Mouse (Mus musculus): ENCODE data around the gene Ctse. TPM values are rescaled to one million over a fixed set of nuclear protein-coding genes. Genes with fewer than 3 reads are reported as not detected.

Ctse gene
- total and polyA plus RNA-seq, 3 experiments: 55.2 to 92.7 TPM; not detected in 1

DNA sequence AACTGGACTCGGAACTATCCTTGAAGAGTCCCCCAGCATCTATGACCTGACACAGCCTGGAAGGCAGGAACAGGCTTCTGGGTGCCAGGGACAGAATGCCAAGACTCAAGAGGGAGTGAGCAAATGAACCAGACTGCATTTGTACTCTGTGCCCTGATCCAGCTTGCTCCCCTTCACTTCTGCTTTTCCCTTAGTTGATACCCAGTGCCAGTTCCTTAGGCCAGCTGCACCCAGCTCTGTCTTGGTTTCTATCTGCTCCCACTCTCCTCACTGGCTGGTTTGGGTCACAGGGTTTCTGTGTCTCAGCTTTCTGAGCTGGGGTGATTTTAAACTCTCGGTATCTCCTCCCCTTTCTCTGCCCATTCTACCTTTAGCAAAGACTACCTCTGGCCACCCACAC lies 31.4 kb upstream of the Ctse start:
- TF ChIP-seq MXI1 (IDR thresholded peaks at IDR 0.05; ENCODE audit: low read depth, low read length) (no peak), TAL1 (IDR thresholded peaks at IDR 0.05; ENCODE audit: low read length) (no peak), GATA1 (IDR thresholded peaks at IDR 0.05; ENCODE audit: low read depth, low read length) (no peak)
- no peak for DNase-seq (ENCODE audit: low read depth, low spot score)
- no peaks in the 10 kb centered on the region for H3K9me3 ChIP-seq (replicated peaks; ENCODE audit: insufficient read depth, low read length)
- no peak overlapping the region for H3K27ac ChIP-seq (ENCODE audit: control insufficient read depth, low read depth, low read length)
- H3K27me3 ChIP-seq (ENCODE audit: control insufficient read depth in 1 of 2, insufficient read depth in 2 of 2, low read length in 2 of 2): peaks cover 0 to 8% of the 10 kb centered on the region in 2 experiments; a peak in 3 of 4 replicates
- H3K4me1 ChIP-seq (ENCODE audit: control insufficient read depth in 1 of 2, insufficient read depth in 2 of 2, low read length in 2 of 2): no peaks in the 10 kb centered on the region
- no peak overlapping the region for H3K9ac ChIP-seq (ENCODE audit: control insufficient read depth, low read depth, low read length, poor library complexity, severe bottlenecking)
- H3K36me3 ChIP-seq (ENCODE audit: control insufficient read depth in 1 of 2, insufficient read depth in 2 of 2, low read length in 2 of 2): no peaks in the 10 kb centered on the region
- H3K4me3 ChIP-seq (ENCODE audit: control insufficient read depth in 1 of 2, insufficient read depth in 1 of 2, low read depth in 2 of 2, low read length in 2 of 2): no peak overlapping the region
- no peaks in the 10 kb centered on the region for H3K79me2 ChIP-seq (ENCODE audit: control insufficient read depth, insufficient read depth, low read length, poor library complexity)

- H3K79me2 ChIP-seq (ENCODE audit: control insufficient read depth, insufficient read depth, low read length, poor library complexity): no peaks in the 10 kb centered on the region
- H3K9me3 ChIP-seq (replicated peaks; ENCODE audit: insufficient read depth, low read length): no peaks in the 10 kb centered on the region
- TF ChIP-seq BHLHE40 (IDR thresholded peaks at IDR 0.05; ENCODE audit: borderline replicate concordance, low read depth, low read length) (no peak), TAL1 (IDR thresholded peaks at IDR 0.05; ENCODE audit: low read length) (no peak), MXI1 (IDR thresholded peaks at IDR 0.05; ENCODE audit: low read depth, low read length) (0 out of 2 replicates have a peak, but pooled peaks have one; percentile 13), EP300 (IDR thresholded peaks at IDR 0.05; ENCODE audit: low read depth in 1 of 2, low read length in 2 of 2) (no peak)
- DNase-seq (ENCODE audit: low read depth, low spot score): no peak
- H3K27me3 ChIP-seq (ENCODE audit: control insufficient read depth in 1 of 2, insufficient read depth in 2 of 2, low read length in 2 of 2): peaks cover 0 to 6% of the 10 kb centered on the region in 2 experiments; a peak in 2 of 4 replicates
- H3K36me3 ChIP-seq (ENCODE audit: control insufficient read depth in 1 of 2, insufficient read depth in 2 of 2, low read length in 2 of 2): peaks cover 0 to 18% of the 10 kb centered on the region in 2 experiments; a peak in 2 of 4 replicates
- peaks cover 5 to 23% of the 10 kb centered on the region in 2 experiments for H3K4me1 ChIP-seq (ENCODE audit: control insufficient read depth in 1 of 2, insufficient read depth in 2 of 2, low read length in 2 of 2)
- H3K27ac ChIP-seq (ENCODE audit: control insufficient read depth, low read depth, low read length): no peak overlapping the region
- peak overlapping the region; percentile 12; the same call in 1 of the 2 replicates for H3K9ac ChIP-seq (ENCODE audit: control insufficient read depth, low read depth, low read length, poor library complexity, severe bottlenecking)
- peak overlapping the region; percentile 9 to 14; a peak in 3 of 4 replicates for H3K4me3 ChIP-seq (ENCODE audit: control insufficient read depth in 1 of 2, insufficient read depth in 1 of 2, low read depth in 2 of 2, low read length in 2 of 2)
Measured at GRCm38 (mm10) chr1:131612556-131613155, 25.4 kb upstream of the Ctse start.

DNA sequence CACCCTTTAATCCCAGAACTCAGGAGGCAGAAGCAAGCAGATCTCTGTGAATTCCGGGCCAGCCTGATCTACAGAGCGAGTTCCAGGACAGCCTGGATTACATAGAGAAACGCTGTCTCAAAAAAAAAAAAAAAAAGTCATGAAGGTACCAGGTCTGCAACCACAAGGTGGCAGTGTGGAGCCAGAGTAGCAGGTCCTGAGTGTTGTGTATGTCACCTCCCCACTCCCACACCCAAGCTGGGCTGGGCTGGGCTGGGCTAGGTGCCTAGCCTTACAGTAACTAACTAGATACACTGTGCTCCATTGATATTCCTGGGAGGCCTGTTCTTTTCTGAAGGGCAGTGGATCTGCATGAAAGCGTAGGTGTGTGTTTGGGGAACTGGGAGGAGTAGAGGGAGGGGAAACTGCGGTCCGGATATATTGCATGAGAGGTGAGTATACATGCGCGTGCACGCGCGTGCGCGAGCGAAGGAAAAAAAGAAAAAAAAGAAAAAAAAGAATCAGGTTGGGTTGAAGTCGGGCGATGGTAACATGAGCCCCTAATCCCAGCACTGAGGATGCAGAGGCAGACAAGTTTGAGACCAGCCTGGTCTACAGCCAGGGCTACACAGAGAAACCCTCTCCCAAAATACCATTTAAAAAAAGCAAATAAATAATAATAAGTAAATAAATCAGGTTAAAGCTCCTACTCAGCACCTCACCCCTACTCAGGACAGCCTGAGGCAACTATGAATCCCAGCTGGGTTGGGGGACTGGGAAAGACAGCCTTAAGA lies 24.6 kb upstream of the Ctse start:
- no peak overlapping the region for H3K9ac ChIP-seq (ENCODE audit: control insufficient read depth, low read depth, low read length, poor library complexity, severe bottlenecking)
- H3K4me3 ChIP-seq (ENCODE audit: control insufficient read depth in 1 of 2, insufficient read depth in 1 of 2, low read depth in 2 of 2, low read length in 2 of 2): no peak overlapping the region
- H3K27me3 ChIP-seq (ENCODE audit: control insufficient read depth in 1 of 2, insufficient read depth in 2 of 2, low read length in 2 of 2): no peaks in the 10 kb centered on the region; a peak in 1 of 4 replicates
- no peak for TF ChIP-seq JUND (IDR thresholded peaks at IDR 0.05; ENCODE audit: low read depth, low read length)
- TF ChIP-seq SMC3 (IDR thresholded peaks at IDR 0.05; ENCODE audit: low read depth, low read length): peak; percentile 91
- peak; percentile 52 to 78 (median 74) for TF ChIP-seq CTCF (IDR thresholded peaks at IDR 0.05 in 2 of 3, conservative IDR thresholded peaks at IDR 0.05 in 1 of 3; ENCODE audit: control insufficient read depth in 1 of 3, insufficient read depth in 1 of 3, low read depth in 2 of 3, low read length in 3 of 3, poor library complexity in 1 of 3, severe bottlenecking in 1 of 3)
- TF ChIP-seq BHLHE40 (IDR thresholded peaks at IDR 0.05; ENCODE audit: borderline replicate concordance, low read depth, low read length): no peak
- TF ChIP-seq RAD21 (IDR thresholded peaks at IDR 0.05; ENCODE audit: low read depth, low read length): peak; percentile 77
- peak; percentile 98 for TF ChIP-seq ZNF384 (IDR thresholded peaks at IDR 0.05; ENCODE audit: low read depth, low read length)
- TF ChIP-seq ZKSCAN1 (IDR thresholded peaks at IDR 0.05; ENCODE audit: low read depth, low read length): peak; percentile 8; the same call in 1 of the 2 replicates
- peak; percentile 77 for TF ChIP-seq ZC3H11A (IDR thresholded peaks at IDR 0.05; ENCODE audit: low read depth, low read length)
- no peak for TF ChIP-seq KAT2A (conservative IDR thresholded peaks at IDR 0.05; ENCODE audit: low read depth, low read length)
- TF ChIP-seq EP300 (IDR thresholded peaks at IDR 0.05; ENCODE audit: low read depth in 1 of 2, low read length in 2 of 2): no peak
- peaks cover 5 to 23% of the 10 kb centered on the region in 2 experiments for H3K4me1 ChIP-seq (ENCODE audit: control insufficient read depth in 1 of 2, insufficient read depth in 2 of 2, low read length in 2 of 2)
- no peaks in the 10 kb centered on the region for H3K9me3 ChIP-seq (replicated peaks; ENCODE audit: insufficient read depth, low read length)
- H3K79me2 ChIP-seq (ENCODE audit: control insufficient read depth, insufficient read depth, low read length, poor library complexity): no peaks in the 10 kb centered on the region
- no peak overlapping the region for H3K27ac ChIP-seq (ENCODE audit: control insufficient read depth, low read depth, low read length)
- H3K36me3 ChIP-seq (ENCODE audit: control insufficient read depth in 1 of 2, insufficient read depth in 2 of 2, low read length in 2 of 2): peaks cover 0 to 18% of the 10 kb centered on the region in 2 experiments; a peak in 2 of 4 replicates
- DNase-seq (ENCODE audit: low read depth, low spot score): peak; percentile 90

Data from MEL (cell line).